In genomic region chr5:123573362-123573761, GRCm38 (mm10) we compare ENCODE assay signal across 7 mouse cellular contexts. TPM values are rescaled to one million over a fixed set of nuclear protein-coding genes. Genes with fewer than 3 reads are reported as not detected.
DNase-seq lines count a peak whose midpoint lies in the region; ATAC-seq and TF ChIP-seq lines count a peak whose summit lies in the region.

No protein-coding gene starts in this region.

- TF ChIP-seq POLR2A in limb, embryonic 14.5 days (IDR thresholded peaks at IDR 0.05; ENCODE audit: borderline replicate concordance, extremely low read depth, insufficient read depth, insufficient read length) = no peak
- TF ChIP-seq POLR2A in thymus, adult 2 months (IDR thresholded peaks at IDR 0.05; ENCODE audit: control insufficient read depth, extremely low read depth, insufficient read depth, low read length, poor library complexity) = no peak

- no peaks in the 10 kb centered on the region for H3K9me3 ChIP-seq in lung, embryonic 15.5 days
- no peaks in the 10 kb centered on the region for H3K9me3 ChIP-seq in forebrain, embryonic 13.5 days (replicated peaks)
- H3K9me3 ChIP-seq in limb, embryonic 14.5 days (ENCODE audit: control insufficient read depth, low read length) = no peaks in the 10 kb centered on the region
- H3K9me3 ChIP-seq in stomach, embryonic 14.5 days (ENCODE audit: control insufficient read depth, low read depth, low read length) = no peaks in the 10 kb centered on the region

- H3K4me3 ChIP-seq in lung, embryonic 15.5 days = peak overlapping the region; percentile 71
- H3K4me3 ChIP-seq in forebrain, embryonic 13.5 days = peak overlapping the region; percentile 94
- peak overlapping the region; percentile 96 for H3K4me3 ChIP-seq in limb, embryonic 14.5 days (replicated peaks; ENCODE audit: low read length)
- peak overlapping the region; percentile 94; the same call in 1 of the 2 replicates for H3K4me3 ChIP-seq in stomach, embryonic 14.5 days (ENCODE audit: low read depth, low read length)
- H3K4me3 ChIP-seq in thymus, adult 2 months (ENCODE audit: control insufficient read depth, insufficient read depth, low read length) = no peak overlapping the region

- no peak for TF ChIP-seq CTCF in thymus, adult 2 months (IDR thresholded peaks at IDR 0.05; ENCODE audit: borderline replicate concordance, control insufficient read depth, extremely low read depth, insufficient read depth, low read length, poor library complexity)

- ATAC-seq in lung, embryonic 15.5 days (ENCODE audit: borderline replicate concordance, extremely low read depth, low FRiP score, low TSS enrichment) = no peak
- peak; percentile 47 for ATAC-seq in forebrain, embryonic 13.5 days
- no peak for ATAC-seq in limb, embryonic 14.5 days (ENCODE audit: low FRiP score, low read depth)
- peak; percentile 47; the same call in 1 of the 2 replicates for ATAC-seq in stomach, embryonic 14.5 days (ENCODE audit: insufficient number of reproducible peaks, insufficient read depth, low FRiP score, low read depth)

- H3K9ac ChIP-seq in lung, embryonic 15.5 days = no peak overlapping the region
- H3K9ac ChIP-seq in forebrain, embryonic 13.5 days = 0 out of 2 replicates have a peak overlapping the region, but pooled peaks have one; percentile 8
- H3K9ac ChIP-seq in limb, embryonic 14.5 days (ENCODE audit: low read depth, low read length, severe bottlenecking) = no peak overlapping the region
- H3K9ac ChIP-seq in stomach, embryonic 14.5 days (replicated peaks; ENCODE audit: low read depth, low read length) = no peak overlapping the region

- WGBS in lung, embryonic 15.5 days = 61% methylated on average over 8 of the region's 8 CpGs
- WGBS in forebrain, embryonic 13.5 days = 66% methylated on average over 8 of the region's 8 CpGs
- WGBS in limb, embryonic 14.5 days = 63% methylated on average over 8 of the region's 8 CpGs
- WGBS in stomach, embryonic 14.5 days = 56% methylated on average over 8 of the region's 8 CpGs
- 76% methylated on average over 8 of the region's 8 CpGs for WGBS in thymus, adult 2 months

- H3K36me3 ChIP-seq in lung, embryonic 15.5 days = peaks cover 13% of the 10 kb centered on the region; the same call in 1 of the 2 replicates
- peaks cover 39% of the 10 kb centered on the region for H3K36me3 ChIP-seq in forebrain, embryonic 13.5 days (ENCODE audit: poor library complexity, severe bottlenecking)
- H3K36me3 ChIP-seq in limb, embryonic 14.5 days (ENCODE audit: control insufficient read depth, insufficient read depth, low read length) = peaks cover 25% of the 10 kb centered on the region
- peaks cover 13% of the 10 kb centered on the region for H3K36me3 ChIP-seq in stomach, embryonic 14.5 days (ENCODE audit: control insufficient read depth, insufficient read depth, low read length)
- peaks cover 12% of the 10 kb centered on the region for H3K36me3 ChIP-seq in thymus, adult 2 months (ENCODE audit: control insufficient read depth, insufficient read depth, low read length)

- H3K27me3 ChIP-seq in lung, embryonic 15.5 days = no peaks in the 10 kb centered on the region
- H3K27me3 ChIP-seq in forebrain, embryonic 13.5 days = no peaks in the 10 kb centered on the region
- H3K27me3 ChIP-seq in limb, embryonic 14.5 days (ENCODE audit: control insufficient read depth, insufficient read depth, low read length) = no peaks in the 10 kb centered on the region
- H3K27me3 ChIP-seq in stomach, embryonic 14.5 days (ENCODE audit: control insufficient read depth, insufficient read depth, low read length) = no peaks in the 10 kb centered on the region
- H3K27me3 ChIP-seq in thymus, adult 2 months (ENCODE audit: control insufficient read depth, insufficient read depth, low read length) = no peaks in the 10 kb centered on the region

- DNase-seq in lung, postnatal 14 days = no peak
- DNase-seq in limb, embryonic 14.5 days (ENCODE audit: low spot score) = no peak
- DNase-seq in thymus, adult 2 months = no peak
- no peak for DNase-seq in layer of hippocampus, adult 18-20 months (ENCODE audit: low spot score in 2 of 2)

- H3K4me2 ChIP-seq in lung, embryonic 15.5 days = peak overlapping the region; percentile 77
- H3K4me2 ChIP-seq in forebrain, embryonic 13.5 days = peak overlapping the region; percentile 84
- peak overlapping the region; percentile 90 for H3K4me2 ChIP-seq in limb, embryonic 14.5 days (replicated peaks; ENCODE audit: low read depth, low read length, severe bottlenecking)
- H3K4me2 ChIP-seq in stomach, embryonic 14.5 days (replicated peaks; ENCODE audit: low read depth, low read length) = peak overlapping the region; percentile 90

- H3K4me1 ChIP-seq in lung, embryonic 15.5 days = peaks cover 9% of the 10 kb centered on the region; the same call in 1 of the 2 replicates
- H3K4me1 ChIP-seq in forebrain, embryonic 13.5 days = peaks cover 12% of the 10 kb centered on the region
- H3K4me1 ChIP-seq in limb, embryonic 14.5 days (ENCODE audit: control insufficient read depth, insufficient read depth, low read length) = peaks cover 6% of the 10 kb centered on the region; the same call in 1 of the 2 replicates
- 0 out of 2 replicates have a peak, but pooled peaks cover 4% of the 10 kb centered on the region for H3K4me1 ChIP-seq in stomach, embryonic 14.5 days (ENCODE audit: control insufficient read depth, insufficient read depth, low read length)
- peaks cover 5% of the 10 kb centered on the region for H3K4me1 ChIP-seq in thymus, adult 2 months (replicated peaks; ENCODE audit: control insufficient read depth, insufficient read depth, low read length)

- no peak overlapping the region for H3K27ac ChIP-seq in lung, embryonic 15.5 days
- H3K27ac ChIP-seq in forebrain, embryonic 13.5 days = no peak overlapping the region
- no peak overlapping the region for H3K27ac ChIP-seq in limb, embryonic 14.5 days (replicated peaks; ENCODE audit: low read depth, low read length)
- H3K27ac ChIP-seq in stomach, embryonic 14.5 days (ENCODE audit: low read length) = no peak overlapping the region
- H3K27ac ChIP-seq in thymus, adult 2 months (ENCODE audit: control insufficient read depth, insufficient read depth, low read length) = no peak overlapping the region

RNA-seq across cellular contexts. Expression of gene Vps33a, which starts 0.5 kb away (rescaled TPM):
- 24.1 and 24.7 TPM in 2 replicates for polyA plus RNA-seq in lung, embryonic 15.5 days (2015; fragmentation: Nextera tagmentation; extraction: Ambion mirVana)
- 32.8 and 38.1 TPM in 2 replicates for polyA plus RNA-seq in forebrain, embryonic 13.5 days (2015; fragmentation: Nextera tagmentation; extraction: Ambion mirVana)
- 21.4 and 22.3 TPM in 2 replicates for polyA plus RNA-seq in limb, embryonic 14.5 days (2012; rRNA removed)
- 31.0 and 33.3 TPM in 2 replicates for polyA plus RNA-seq in limb, embryonic 14.5 days (2014; fragmentation: Nextera tagmentation; extraction: Ambion mirVana)
- polyA plus RNA-seq in stomach, embryonic 14.5 days (2014; fragmentation: Nextera tagmentation; extraction: Ambion mirVana) = 25.4 and 27.2 TPM in 2 replicates
- polyA plus RNA-seq in thymus, adult 2 months (2012; rRNA removed) = 25.2 and 26.3 TPM in 2 replicates
- 10 to 100 TPM; 93.0 to 96.5 TPM for total RNA-seq in layer of hippocampus, adult 18-20 months (2021)

RNA-seq across cellular contexts. Expression of gene Gm49027, which starts 48.1 kb away (rescaled TPM):
- 0.36 and 1.3 TPM in 2 replicates for polyA plus RNA-seq in lung, embryonic 15.5 days (2015; fragmentation: Nextera tagmentation; extraction: Ambion mirVana)
- polyA plus RNA-seq in forebrain, embryonic 13.5 days (2015; fragmentation: Nextera tagmentation; extraction: Ambion mirVana) = 0.97 and 1.2 TPM in 2 replicates
- polyA plus RNA-seq in limb, embryonic 14.5 days (2012; rRNA removed) = 3.9 and 6.1 TPM in 2 replicates
- 0.41 and 0.55 TPM in 2 replicates for polyA plus RNA-seq in limb, embryonic 14.5 days (2014; fragmentation: Nextera tagmentation; extraction: Ambion mirVana)
- polyA plus RNA-seq in stomach, embryonic 14.5 days (2014; fragmentation: Nextera tagmentation; extraction: Ambion mirVana) = 7.0 and 8.7 TPM in 2 replicates
- polyA plus RNA-seq in thymus, adult 2 months (2012; rRNA removed) = 6.6 and 12.1 TPM in 2 replicates
- total RNA-seq in layer of hippocampus, adult 18-20 months (2021) = 1 to 10 TPM; 2.2 to 5.0 TPM

RNA-seq across cellular contexts. Expression of gene Diablo, which starts 49.4 kb away (rescaled TPM):
- polyA plus RNA-seq in lung, embryonic 15.5 days (2015; fragmentation: Nextera tagmentation; extraction: Ambion mirVana) = 109 and 115 TPM in 2 replicates
- 133 and 137 TPM in 2 replicates for polyA plus RNA-seq in forebrain, embryonic 13.5 days (2015; fragmentation: Nextera tagmentation; extraction: Ambion mirVana)
- 85.2 and 92.3 TPM in 2 replicates for polyA plus RNA-seq in limb, embryonic 14.5 days (2012; rRNA removed)
- polyA plus RNA-seq in limb, embryonic 14.5 days (2014; fragmentation: Nextera tagmentation; extraction: Ambion mirVana) = 97.4 and 107 TPM in 2 replicates
- 109 and 113 TPM in 2 replicates for polyA plus RNA-seq in stomach, embryonic 14.5 days (2014; fragmentation: Nextera tagmentation; extraction: Ambion mirVana)
- polyA plus RNA-seq in thymus, adult 2 months (2012; rRNA removed) = 88.1 and 104 TPM in 2 replicates
- total RNA-seq in layer of hippocampus, adult 18-20 months (2021) = 10 to 100 TPM; 30.9 to 32.0 TPM

Comparison
In these comparisons a context has a peak if more than half of its experiments do, and no peak if none do; other contexts are left out.
1. ATAC-seq: peak in forebrain, embryonic 13.5 days (single experiment) and stomach, embryonic 14.5 days (single experiment); none in lung, embryonic 15.5 days (single experiment) and limb, embryonic 14.5 days (single experiment).
2. Peak in every context shown above with its lines, with median percentiles within 50 percentile points of each other: H3K4me2 ChIP-seq.